ENCODE assay signal across 11 mouse cellular contexts in the genomic region with DNA sequence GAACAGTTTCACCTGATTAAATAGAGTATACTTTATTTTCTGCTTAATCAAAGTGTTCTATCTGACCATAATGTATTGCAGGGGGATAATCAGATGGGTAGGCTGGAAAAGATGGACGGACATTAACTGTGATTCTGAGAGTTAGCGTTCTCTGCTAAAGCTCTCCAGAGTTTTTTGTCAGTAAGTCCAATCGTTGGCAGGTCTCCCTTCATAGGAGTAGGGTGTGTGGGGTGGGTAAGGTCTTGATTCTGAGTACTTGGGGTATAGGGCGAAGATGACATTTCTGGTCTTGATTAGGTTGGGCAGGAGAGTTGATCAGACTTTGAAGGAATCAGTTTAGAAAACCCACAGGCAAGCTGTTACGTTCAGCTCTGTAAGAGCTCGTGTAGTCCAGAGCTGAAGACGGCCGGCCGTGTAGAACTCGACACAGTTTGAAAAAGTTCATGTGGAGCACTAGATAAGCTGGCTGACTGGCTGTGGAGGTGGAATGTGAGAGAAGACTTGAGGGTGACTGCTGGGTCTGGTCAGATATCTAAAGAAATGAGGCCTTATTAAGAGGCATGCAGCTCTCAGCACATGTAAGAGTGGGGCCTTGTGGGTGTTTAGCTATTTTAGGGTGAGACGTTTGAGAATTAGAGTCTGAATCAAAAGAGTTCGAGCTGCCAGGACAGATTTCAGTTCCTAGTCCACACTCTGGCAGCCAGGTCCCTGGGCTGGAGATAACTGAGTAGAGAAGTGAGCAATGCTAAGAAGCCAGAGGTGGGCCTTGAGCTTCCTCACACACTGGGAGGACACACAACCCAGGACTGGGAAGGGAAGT. TPM values are rescaled to one million over a fixed set of nuclear protein-coding genes. Genes with fewer than 3 reads are reported as not detected.
DNase-seq lines count a peak whose midpoint lies in the region; ATAC-seq and TF ChIP-seq lines count a peak whose summit lies in the region.
"Had no signal": no experiment of that assay in that cellular context is flagged by ENCODE, and none has a peak within 500 bp of the region (broad histone marks: within the 10 kb centered on the region; RNA-seq: fewer than 3 reads in every experiment).

No protein-coding gene starts in this region.

- WGBS in heart, embryonic 11.5 days (ENCODE audit: insufficient replicate concordance) = 24% methylated on average over 12 of the region's 12 CpGs
- WGBS in liver, embryonic 14.5 days (ENCODE audit: insufficient replicate concordance) = 8% methylated on average over 12 of the region's 12 CpGs

- H3K4me3 ChIP-seq in MEL (ENCODE audit: control insufficient read depth in 1 of 2, insufficient read depth in 1 of 2, low read depth in 2 of 2, low read length in 2 of 2) = peak overlapping the region; percentile 40 to 41
- H3K4me3 ChIP-seq in heart, embryonic 11.5 days (ENCODE audit: low read depth, low read length) = peak overlapping the region; percentile 2
- peak overlapping the region; percentile 49 to 53 for H3K4me3 ChIP-seq in liver, embryonic 14.5 days (ENCODE audit: insufficient read depth in 1 of 2, low read depth in 2 of 2, low read length in 2 of 2)

- TF ChIP-seq EP300 in MEL (IDR thresholded peaks at IDR 0.05; ENCODE audit: low read depth in 1 of 2, low read length in 2 of 2) = peak; percentile 70 to 81
- peak; percentile 68 for TF ChIP-seq EP300 in liver, embryonic 14.5 days (IDR thresholded peaks at IDR 0.05; ENCODE audit: low read depth)

- H3K4me1 ChIP-seq in MEL (ENCODE audit: control insufficient read depth in 1 of 2, insufficient read depth in 2 of 2, low read length in 2 of 2) = peaks cover 46 to 52% of the 10 kb centered on the region in 2 experiments
- peaks cover 67% of the 10 kb centered on the region for H3K4me1 ChIP-seq in heart, embryonic 11.5 days (ENCODE audit: control insufficient read depth, insufficient read depth, low read length)
- peaks cover 71 to 73% of the 10 kb centered on the region in 2 experiments for H3K4me1 ChIP-seq in liver, embryonic 14.5 days (replicated peaks; ENCODE audit: control insufficient read depth in 2 of 2, insufficient read depth in 2 of 2, low read length in 1 of 2)

- intact Hi-C loops in heart, postnatal 25 days (cut with DNase I) = no loop called here

- no peak for TF ChIP-seq RAD21 in MEL (IDR thresholded peaks at IDR 0.05; ENCODE audit: low read depth, low read length)

- peaks cover 23 to 74% of the 10 kb centered on the region in 2 experiments for H3K36me3 ChIP-seq in MEL (ENCODE audit: control insufficient read depth in 1 of 2, insufficient read depth in 2 of 2, low read length in 2 of 2)
- no peaks in the 10 kb centered on the region for H3K36me3 ChIP-seq in heart, embryonic 11.5 days (ENCODE audit: control insufficient read depth, insufficient read depth, low read length)
- peaks cover 31% of the 10 kb centered on the region for H3K36me3 ChIP-seq in liver, embryonic 14.5 days (replicated peaks; ENCODE audit: control insufficient read depth, insufficient read depth, low read depth)

- ATAC-seq in heart, embryonic 11.5 days (replicated peaks; ENCODE audit: insufficient number of reproducible peaks, low FRiP score, low TSS enrichment) = peak; percentile 75
- peak; percentile 72 for ATAC-seq in liver, embryonic 14.5 days (ENCODE audit: insufficient read depth)

- H3K9me3 ChIP-seq in MEL (replicated peaks; ENCODE audit: insufficient read depth, low read length) = no peaks in the 10 kb centered on the region
- no peaks in the 10 kb centered on the region for H3K9me3 ChIP-seq in heart, embryonic 11.5 days (replicated peaks; ENCODE audit: control insufficient read depth, low read length)
- H3K9me3 ChIP-seq in liver, embryonic 14.5 days (ENCODE audit: control insufficient read depth, low read length) = no peaks in the 10 kb centered on the region

- H3K27ac ChIP-seq in MEL (ENCODE audit: control insufficient read depth, low read depth, low read length) = peak overlapping the region; percentile 99
- peak overlapping the region; percentile 97 for H3K27ac ChIP-seq in heart, embryonic 11.5 days (ENCODE audit: low read depth, low read length)
- H3K27ac ChIP-seq in liver, embryonic 14.5 days = peak overlapping the region; percentile 98

- peak overlapping the region; percentile 57 for H3K4me2 ChIP-seq in heart, embryonic 11.5 days
- H3K4me2 ChIP-seq in liver, embryonic 14.5 days (ENCODE audit: low read depth) = peak overlapping the region; percentile 95

- H3K79me2 ChIP-seq in MEL (ENCODE audit: control insufficient read depth, insufficient read depth, low read length, poor library complexity) = peaks cover 66% of the 10 kb centered on the region

- peak overlapping the region; percentile 66 for H3K9ac ChIP-seq in MEL (ENCODE audit: control insufficient read depth, low read depth, low read length, poor library complexity, severe bottlenecking)
- H3K9ac ChIP-seq in heart, embryonic 11.5 days (ENCODE audit: low read depth, low read length) = peak overlapping the region; percentile 65
- H3K9ac ChIP-seq in liver, embryonic 14.5 days (replicated peaks) = peak overlapping the region; percentile 72

- peak in 1 of 2 experiments; percentile 55; a peak in 2 of 4 replicates for TF ChIP-seq POLR2A in MEL (IDR thresholded peaks at IDR 0.05; ENCODE audit: control insufficient read depth in 1 of 2, insufficient read depth in 1 of 2, low read depth in 1 of 2, low read length in 2 of 2, poor library complexity in 1 of 2)

- peak; percentile 40 to 42 for DNase-seq in heart, adult 18-20 months
- DNase-seq in heart, postnatal 25 days (ENCODE audit: low spot score) = no peak
- DNase-seq in MEL (ENCODE audit: low read depth, low spot score) = peak; percentile 91
- DNase-seq in liver, embryonic 14.5 days (ENCODE audit: low read depth in 3 of 3, low spot score in 3 of 3) = peak; percentile 68 to 77 (median 73)
- DNase-seq in embryo, embryonic 11 days = no peak
- no peak for DNase-seq in cerebellum, adult 9-11 months
- DNase-seq in right cerebral cortex, postnatal 25 days = no peak
- DNase-seq: adrenal gland, adult 2 months; kidney, adult 18-20 months; lung, postnatal 10 days had no signal

- no peaks in the 10 kb centered on the region for H3K27me3 ChIP-seq in MEL (ENCODE audit: control insufficient read depth in 1 of 2, insufficient read depth in 2 of 2, low read length in 2 of 2)
- no peaks in the 10 kb centered on the region for H3K27me3 ChIP-seq in heart, embryonic 11.5 days (ENCODE audit: control insufficient read depth, insufficient read depth, low read length)
- H3K27me3 ChIP-seq in liver, embryonic 14.5 days (ENCODE audit: control insufficient read depth, insufficient read depth, low read length) = no peaks in the 10 kb centered on the region

- TF ChIP-seq CTCF in MEL (IDR thresholded peaks at IDR 0.05 in 2 of 3, conservative IDR thresholded peaks at IDR 0.05 in 1 of 3; ENCODE audit: control insufficient read depth in 1 of 3, insufficient read depth in 1 of 3, low read depth in 2 of 3, low read length in 3 of 3, poor library complexity in 1 of 3, severe bottlenecking in 1 of 3) = no peak
- TF ChIP-seq CTCF in liver, embryonic 14.5 days (IDR thresholded peaks at IDR 0.05; ENCODE audit: low read depth) = no peak

TF ChIP-seq in MEL, 35 proteins besides CTCF, POLR2A, EP300 and RAD21 (continues in another document):
- TF ChIP-seq USF2 (IDR thresholded peaks at IDR 0.05; ENCODE audit: borderline replicate concordance in 1 of 2, insufficient read depth in 1 of 2, low read depth in 1 of 2, low read length in 2 of 2) (no peak), TCF12 (IDR thresholded peaks at IDR 0.05; ENCODE audit: low read depth, low read length) (peak; percentile 60), ZMIZ1 (IDR thresholded peaks at IDR 0.05; ENCODE audit: low read depth, low read length) (peak; percentile 56; the same call in 1 of the 2 replicates), ZC3H11A (IDR thresholded peaks at IDR 0.05; ENCODE audit: low read depth, low read length) (no peak), JUND (IDR thresholded peaks at IDR 0.05; ENCODE audit: low read depth, low read length) (no peak), RCOR1 (IDR thresholded peaks at IDR 0.05; ENCODE audit: low read depth, low read length) (peak; percentile 80), KAT2A (conservative IDR thresholded peaks at IDR 0.05; ENCODE audit: low read depth, low read length) (no peak), MAX (IDR thresholded peaks at IDR 0.05; ENCODE audit: low read length) (peak; percentile 50; the same call in 1 of the 2 replicates), SIN3A (IDR thresholded peaks at IDR 0.05; ENCODE audit: low read length) (no peak; the same call in 1 of the 2 replicates), USF1 (IDR thresholded peaks at IDR 0.05; ENCODE audit: low read depth, low read length) (no peak), NRF1 (IDR thresholded peaks at IDR 0.05; ENCODE audit: insufficient read depth, low read depth, low read length, poor library complexity, severe bottlenecking) (no peak), CHD1 (IDR thresholded peaks at IDR 0.05; ENCODE audit: low read depth, low read length) (peak; percentile 73; the same call in 1 of the 2 replicates), POLR2AphosphoS5 (IDR thresholded peaks at IDR 0.05; ENCODE audit: borderline replicate concordance, low read depth, low read length) (no peak), ZKSCAN1 (IDR thresholded peaks at IDR 0.05; ENCODE audit: low read depth, low read length) (no peak), TAL1 (IDR thresholded peaks at IDR 0.05; ENCODE audit: low read length) (peak; percentile 69), HCFC1 (IDR thresholded peaks at IDR 0.05; ENCODE audit: low read depth, low read length) (0 out of 2 replicates have a peak, but pooled peaks have one; percentile 25), NELFE (IDR thresholded peaks at IDR 0.05; ENCODE audit: low read depth, low read length) (peak; percentile 58), MAFK (IDR thresholded peaks at IDR 0.05; ENCODE audit: borderline replicate concordance, low read depth, low read length) (no peak; the same call in 1 of the 2 replicates), MXI1 (IDR thresholded peaks at IDR 0.05; ENCODE audit: low read depth, low read length) (peak; percentile 85), ETS1 (IDR thresholded peaks at IDR 0.05; ENCODE audit: low read depth, low read length) (peak; percentile 55), UBTF (IDR thresholded peaks at IDR 0.05; ENCODE audit: borderline replicate concordance, insufficient read depth, low read depth, low read length) (no peak), ELF1 (IDR thresholded peaks at IDR 0.05; ENCODE audit: low read depth, low read length) (no peak)

RNA-seq across cellular contexts. Expression of gene Nadk2, which starts 7.6 kb away (rescaled TPM):
- total RNA-seq in heart, adult 18-20 months (2021) = 10 to 100 TPM; 59.8 to 66.2 TPM
- 10 to 100 TPM; 53.9 to 54.1 TPM for total RNA-seq in heart, postnatal 25 days (2021)
- 168 and 221 TPM in 2 replicates for total RNA-seq in MEL (2012; rRNA removed)
- polyA plus RNA-seq in MEL (2012; ENCODE audit: insufficient read depth in 1 of 2, insufficient read length in 2 of 2, low read depth in 1 of 2, low replicate concordance in 2 of 2, missing spikeins in 1 of 2) = 100 to 1,000 TPM; 361 to 659 TPM
- polyA plus RNA-seq in heart, embryonic 11.5 days (2014; fragmentation: Nextera tagmentation; extraction: Ambion mirVana) = 57.1 and 65.3 TPM in 2 replicates
- 53.8 and 96.0 TPM in 2 replicates for polyA plus RNA-seq in liver, embryonic 14.5 days (2012; rRNA removed)
- polyA plus RNA-seq in liver, embryonic 14.5 days (2014; fragmentation: Nextera tagmentation; extraction: Ambion mirVana) = 113 and 125 TPM in 2 replicates

Comparison
In these comparisons a context has a peak if more than half of its experiments do, and no peak if none do; other contexts are left out.
1. DNase-seq: peak in heart, adult 18-20 months (2 of 2), MEL (single experiment) and liver, embryonic 14.5 days (3 of 3); none in heart, postnatal 25 days (single experiment), embryo, embryonic 11 days (single experiment), cerebellum, adult 9-11 months (single experiment) and right cerebral cortex, postnatal 25 days (single experiment).
2. Peak in every context shown above with its lines, with median percentiles within 50 percentile points of each other: H3K27ac ChIP-seq, H3K4me3 ChIP-seq and H3K9ac ChIP-seq.